Mouse (Mus musculus) cortical plate, adult 2 months (tissue): Measurements from ENCODE around the gene Syndig1. TPM values are rescaled to one million over a fixed set of nuclear protein-coding genes. Genes with fewer than 3 reads are reported as not detected.

ENCODE experiments used
- H3K27ac ChIP-seq: fragments of 200-500 bp; 2 replicates; pipeline ENCODE4 v1.5.1; 2012; ENCODE audit warnings: low read length, control low read depth, inconsistent platforms; ENCODE audit not compliant: insufficient read depth
- H3K4me1 ChIP-seq: fragments of 200-500 bp; 2 replicates; pipeline ENCODE4 v1.6.1; 2011; ENCODE audit warnings: low read length; ENCODE audit not compliant: control insufficient read depth, insufficient read depth
- H3K4me3 ChIP-seq: fragments of 200-500 bp; 2 replicates; pipeline ENCODE4 v1.5.1; 2011; ENCODE audit warnings: mild to moderate bottlenecking, low read length, control low read depth; ENCODE audit not compliant: insufficient read depth
- CTCF ChIP-seq: fragments of 200-500 bp; IDR thresholded peaks from 2 replicates; pipeline ENCODE4 v1.5.1; 2011; ENCODE audit warnings: mild to moderate bottlenecking, control low read depth, low read length; ENCODE audit not compliant: insufficient read depth; ENCODE audit errors: extremely low read depth
- POLR2A ChIP-seq: fragments of 200-500 bp; IDR thresholded peaks from 2 replicates; pipeline ENCODE4 v1.6.1; 2011; ENCODE audit warnings: mild to moderate bottlenecking, low read length, control low read depth; ENCODE audit not compliant: insufficient read depth; ENCODE audit errors: extremely low read depth
- polyA plus RNA-seq: library from polyadenylated mRNA; depleted of rRNA; stranded (reverse); fragments of >200 nt; gene quantifications from 2 replicates; pipeline ENCODE4 v1.2.3, GENCODE M21; 2012

Syndig1 gene
- polyA plus RNA-seq, 1 experiment, result 58.3 TPM

DNA sequence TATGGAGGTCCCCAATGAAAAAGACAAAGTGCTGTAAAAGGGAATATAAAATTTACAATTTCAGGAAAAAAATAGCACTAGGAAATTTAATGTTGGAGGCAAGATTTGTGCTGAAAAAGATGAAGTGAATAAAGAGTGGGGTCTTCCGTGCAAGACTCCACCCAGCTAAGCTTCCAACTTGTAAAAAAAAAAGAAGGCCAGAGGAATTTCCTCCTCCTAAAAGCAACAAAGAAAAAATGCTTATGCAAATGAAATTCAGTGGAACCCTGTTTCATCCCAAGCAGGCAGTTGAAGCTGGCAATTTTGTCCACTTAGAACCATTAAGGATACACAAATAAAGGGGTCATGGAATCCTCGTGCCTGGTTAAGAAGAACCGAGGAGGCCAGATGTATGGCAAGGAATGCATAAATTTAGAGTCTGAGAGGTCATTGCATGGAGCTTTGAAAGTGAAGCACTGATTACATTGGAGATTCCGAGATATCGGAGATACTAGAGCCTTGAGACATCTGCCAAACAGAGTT lies 37.0 kb downstream of the Syndig1 start:
- TF ChIP-seq POLR2A, result no peak
- no peak for TF ChIP-seq CTCF
- Histone ChIP-seq H3K27ac (no peak overlapping the region), H3K4me3 (no peak overlapping the region), H3K4me1 (peaks cover 1% of the 10 kb centered on the region; the same call in 1 of the 2 replicates)

DNA sequence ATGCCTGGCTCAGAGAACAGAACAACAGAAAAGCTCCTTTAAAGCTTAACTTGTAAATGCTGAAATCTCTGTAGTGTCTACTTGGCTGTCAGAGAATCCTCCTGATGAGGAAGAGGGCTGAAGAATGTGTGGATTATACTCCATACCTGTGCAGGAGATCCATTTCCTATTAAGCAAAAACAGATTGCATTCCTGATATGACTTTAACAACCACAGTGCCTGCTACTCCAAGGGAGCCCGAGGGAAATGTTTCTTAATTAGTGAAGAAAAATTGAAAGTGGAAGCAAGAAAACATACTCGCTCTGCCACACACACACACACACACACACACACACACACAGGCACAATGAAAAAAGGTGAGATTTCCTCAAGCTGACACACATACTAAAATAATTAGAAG lies 41.5 kb downstream of the Syndig1 start:
- peaks cover 3% of the 10 kb centered on the region; the same call in 1 of the 2 replicates for H3K4me1 ChIP-seq
- TF ChIP-seq POLR2A, result no peak
- TF ChIP-seq CTCF, result no peak
- no peak overlapping the region for H3K27ac ChIP-seq
- H3K4me3 ChIP-seq, result no peak overlapping the region

DNA sequence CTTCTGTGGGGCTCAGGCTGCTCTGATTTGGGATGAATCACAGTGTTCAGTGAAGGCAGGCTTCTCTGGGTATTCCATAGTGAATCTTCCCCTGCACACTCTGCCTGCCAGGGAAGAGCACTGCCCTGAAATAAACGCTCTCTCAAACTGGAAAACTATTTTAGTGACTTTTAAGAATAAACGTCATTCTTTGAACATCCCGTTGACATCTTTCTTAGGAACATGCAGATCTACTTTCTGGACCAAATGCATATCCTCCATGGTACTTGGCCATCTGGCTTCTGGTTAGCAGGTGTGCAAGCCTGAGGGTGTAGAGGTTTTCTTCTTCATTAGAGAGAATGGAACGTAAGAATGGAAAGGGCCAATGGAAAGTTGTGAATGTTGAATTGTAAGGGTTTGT lies 43.5 kb downstream of the Syndig1 start:
- no peak overlapping the region for H3K4me3 ChIP-seq
- TF ChIP-seq CTCF, result no peak
- TF ChIP-seq POLR2A, result no peak
- no peak overlapping the region for H3K27ac ChIP-seq
- H3K4me1 ChIP-seq, result peaks cover 6% of the 10 kb centered on the region

DNA sequence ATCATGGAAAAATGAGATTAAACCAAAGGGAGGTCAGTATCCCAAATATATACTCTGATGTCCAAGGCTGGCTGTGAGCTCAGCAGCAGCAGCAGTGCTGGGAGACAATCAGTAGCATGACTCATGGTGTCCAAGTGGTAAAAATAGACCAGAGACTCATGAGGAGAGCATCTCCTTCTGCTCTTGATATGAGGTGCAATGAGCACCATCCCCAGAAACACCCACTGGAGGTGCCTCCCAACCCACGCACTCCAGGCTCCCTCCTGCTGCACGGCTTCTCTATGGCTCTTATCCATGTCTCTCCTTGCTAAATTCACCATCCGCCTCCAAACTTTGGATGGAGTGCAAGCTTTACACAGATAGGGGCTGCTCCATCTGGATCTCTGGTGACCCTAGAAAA lies 44.3 kb downstream of the Syndig1 start:
- H3K27ac ChIP-seq, result peak overlapping the region; percentile 55; the same call in 1 of the 2 replicates
- no peak for TF ChIP-seq POLR2A
- no peak for TF ChIP-seq CTCF
- peaks cover 8% of the 10 kb centered on the region for H3K4me1 ChIP-seq

DNA sequence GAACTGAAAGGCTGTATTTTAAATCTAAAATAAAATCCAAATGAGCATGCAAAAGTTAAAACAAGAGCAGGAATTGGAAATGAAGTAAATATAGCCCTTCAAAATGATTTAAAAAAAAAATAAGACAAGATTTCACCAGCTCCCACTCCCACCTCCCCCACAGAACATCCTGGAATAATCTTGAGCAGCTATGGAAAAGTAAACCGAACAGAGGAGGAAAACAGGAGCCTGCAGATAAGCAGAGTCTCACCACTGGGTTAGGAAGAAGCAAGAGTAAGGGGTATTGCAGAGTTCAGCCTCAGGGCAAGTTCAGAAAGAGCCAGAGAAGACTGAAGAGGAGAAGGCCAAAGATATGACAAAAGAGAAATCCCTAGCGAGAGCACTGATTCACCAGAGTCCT lies 48.9 kb downstream of the Syndig1 start:
- H3K27ac ChIP-seq, result peak overlapping the region; percentile 21; the same call in 1 of the 2 replicates
- no peak for TF ChIP-seq CTCF
- no peak for TF ChIP-seq POLR2A
- H3K4me1 ChIP-seq, result peaks cover 5% of the 10 kb centered on the region
- no peak overlapping the region for H3K4me3 ChIP-seq

More for the DNA sequence above, 44.3 kb downstream of the Syndig1 start:
- H3K4me3 ChIP-seq, result no peak overlapping the region

DNA sequence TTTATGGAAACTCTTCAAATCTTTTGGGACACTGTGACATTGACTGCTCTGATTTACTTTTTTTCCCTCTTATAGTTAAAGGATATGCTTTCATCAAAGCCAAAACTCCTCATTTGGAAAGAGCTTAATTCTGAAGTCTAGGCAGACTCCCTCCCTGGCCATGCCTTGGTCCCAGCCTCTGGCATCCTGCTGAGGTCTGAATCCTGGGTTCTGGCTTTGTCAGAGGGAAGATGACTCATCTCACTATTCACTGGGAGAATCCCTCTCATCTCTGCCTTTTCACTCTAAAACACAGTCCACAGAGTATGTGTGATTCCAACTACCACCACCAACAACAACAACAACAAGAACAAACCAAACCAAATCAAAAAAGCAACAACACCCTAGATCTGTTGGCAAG lies 58.6 kb downstream of the Syndig1 start:
- H3K27ac ChIP-seq, result no peak overlapping the region
- TF ChIP-seq POLR2A, result no peak

DNA sequence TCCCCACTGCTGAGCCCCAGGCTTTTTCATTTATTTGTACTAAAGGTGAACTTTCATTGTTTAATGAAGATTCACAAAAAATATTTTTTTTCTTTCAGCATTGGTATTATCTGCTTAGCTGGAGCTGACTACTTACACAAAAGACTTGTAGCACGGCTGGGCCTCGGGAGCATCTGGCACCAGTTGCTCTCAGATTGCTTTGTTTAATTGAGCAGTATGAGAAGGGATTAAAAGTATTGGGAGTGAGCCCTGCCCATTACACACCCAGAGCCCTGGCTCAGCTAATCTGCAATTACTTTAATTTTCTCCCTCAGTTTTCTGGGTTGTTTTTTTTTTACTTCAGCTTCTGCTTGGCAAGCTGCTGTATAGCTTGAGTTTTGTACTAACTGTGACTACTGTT lies 62.6 kb downstream of the Syndig1 start:
- Histone ChIP-seq H3K4me3 (no peak overlapping the region), H3K4me1 (peaks cover 3% of the 10 kb centered on the region; the same call in 1 of the 2 replicates), H3K27ac (no peak overlapping the region)
- TF ChIP-seq POLR2A (no peak), CTCF (no peak)

More for the DNA sequence above, 58.6 kb downstream of the Syndig1 start:
- Histone ChIP-seq H3K4me1 (peaks cover 3% of the 10 kb centered on the region; the same call in 1 of the 2 replicates), H3K4me3 (no peak overlapping the region)

DNA sequence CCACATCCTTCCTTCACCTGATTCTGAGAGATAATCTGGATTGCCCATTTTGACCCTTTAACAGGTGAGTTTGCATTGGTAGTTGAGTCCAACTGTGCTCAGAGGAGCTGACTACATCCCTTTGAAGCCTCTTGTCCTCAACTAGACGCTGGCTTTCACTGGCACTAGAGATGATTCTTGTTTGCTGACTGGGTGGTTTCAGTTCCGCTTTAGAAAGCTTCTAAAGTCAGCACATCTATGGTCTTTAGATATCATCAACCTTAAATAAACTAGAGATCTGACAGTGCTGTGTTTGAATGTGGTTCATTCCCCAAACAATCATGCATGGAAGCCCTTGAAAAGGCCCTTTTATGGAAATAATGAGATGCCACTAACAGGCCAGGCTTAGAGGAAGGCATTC lies 67.3 kb downstream of the Syndig1 start:
- Histone ChIP-seq H3K27ac (no peak overlapping the region), H3K4me3 (no peak overlapping the region), H3K4me1 (peaks cover 3% of the 10 kb centered on the region; the same call in 1 of the 2 replicates)
- TF ChIP-seq POLR2A, result no peak
- TF ChIP-seq CTCF, result no peak

DNA sequence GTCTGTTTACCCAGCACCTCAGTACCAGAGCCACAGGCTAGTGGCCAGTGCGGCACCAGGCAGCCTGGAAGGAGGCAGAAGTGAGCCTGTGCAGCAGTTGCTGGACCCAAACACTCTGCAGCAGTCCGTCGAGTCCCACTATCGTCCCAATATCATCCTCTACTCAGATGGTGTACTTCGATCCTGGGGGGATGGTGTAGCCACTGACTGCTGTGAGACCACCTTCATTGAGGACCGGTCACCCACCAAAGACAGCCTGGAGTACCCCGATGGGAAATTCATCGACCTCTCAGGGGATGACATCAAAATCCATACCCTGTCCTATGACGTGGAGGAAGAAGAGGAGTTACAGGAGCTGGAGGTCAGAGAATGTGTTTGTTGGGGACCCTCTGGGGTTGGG lies 70.6 kb downstream of the Syndig1 start:
- Histone ChIP-seq H3K27ac (no peak overlapping the region), H3K4me3 (no peak overlapping the region), H3K4me1 (no peaks in the 10 kb centered on the region; the same call in 1 of the 2 replicates)
- TF ChIP-seq POLR2A (no peak), CTCF (no peak)

DNA sequence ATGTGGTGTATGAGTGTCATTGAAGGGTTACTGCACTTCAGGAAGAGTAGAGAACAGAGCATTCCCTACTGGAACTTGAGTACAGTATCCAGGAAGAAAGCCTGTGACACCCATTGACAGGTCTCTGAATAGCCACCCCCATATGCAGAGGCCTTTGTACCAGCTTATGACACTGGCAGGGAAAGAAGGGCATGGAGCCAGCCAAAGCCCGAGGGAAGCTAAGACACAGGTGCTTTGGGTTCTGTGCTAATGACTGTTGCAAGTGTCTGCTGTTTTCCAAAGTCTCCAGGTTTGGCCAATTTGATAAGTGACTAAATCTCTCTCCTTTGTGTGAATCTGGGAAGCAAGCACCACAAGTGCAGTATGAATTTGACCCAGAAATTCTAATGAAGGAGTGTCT lies 71.6 kb downstream of the Syndig1 start:
- H3K4me3 ChIP-seq, result no peak overlapping the region
- H3K4me1 ChIP-seq, result no peaks in the 10 kb centered on the region; the same call in 1 of the 2 replicates

DNA sequence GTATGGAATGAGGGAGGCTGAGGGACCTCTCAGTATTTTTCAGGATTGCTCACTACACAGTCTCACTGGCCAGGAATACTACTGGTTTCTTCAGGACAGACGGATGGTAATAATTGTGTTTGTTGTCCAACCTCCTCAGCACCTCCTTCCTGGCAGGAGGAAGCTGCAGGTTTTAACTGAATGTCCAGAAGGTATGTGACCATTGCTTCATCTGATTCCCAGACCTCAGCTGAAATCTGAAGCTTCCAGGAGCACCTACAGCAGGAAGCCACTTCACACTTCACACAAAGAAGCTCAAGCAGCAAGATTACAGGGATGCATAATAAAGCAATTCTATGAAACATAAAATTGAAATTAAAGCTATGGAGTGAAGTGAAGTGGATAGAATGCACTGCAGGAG lies 75.4 kb downstream of the Syndig1 start:
- no peak overlapping the region for H3K4me3 ChIP-seq
- TF ChIP-seq POLR2A (no peak), CTCF (no peak)
- H3K4me1 ChIP-seq, result no peaks in the 10 kb centered on the region
- no peak overlapping the region for H3K27ac ChIP-seq

More for the DNA sequence above, 71.6 kb downstream of the Syndig1 start:
- TF ChIP-seq CTCF, result no peak
- no peak for TF ChIP-seq POLR2A
- no peak overlapping the region for H3K27ac ChIP-seq
